Mouse (Mus musculus) left cerebral cortex, postnatal 4 days (tissue): ENCODE data around the gene Plxnb1. TPM values are rescaled to one million over a fixed set of nuclear protein-coding genes. Genes with fewer than 3 reads are reported as not detected.

Source experiments
- DNase-seq: peaks from one replicate; pipeline ENCODE4 v3.0.0-alpha.2; 2022
- intact Hi-C: fragments of 180-260 bp; cut with DNase I; formaldehyde crosslinking; loops from one replicate; pipeline ENCODE4 v1.15.1; 2025
- total RNA-seq, 2 experiments: library from RNA; stranded (reverse); gene quantifications; 2 replicates each; pipeline ENCODE4 v1.2.3; 2021

Plxnb1 gene
- 100 to 1,000 TPM in 1 of 2 experiments, 10 to 100 TPM in 1; 90.0 to 105 TPM for total RNA-seq

- intact Hi-C loops, result no loop called here
Measured at GRCm38 (mm10) chr9:109095137-109095982, at the start of gene Plxnb1. Gene Plxnb1 (plus strand): TSS chr9:109095389.

GRCm38 (mm10) chr9:109046306-109046705 lies 48.9 kb upstream of the Plxnb1 start:
- intact Hi-C loops, result no loop called here
- peak; percentile 46 for DNase-seq

More at GRCm38 (mm10) chr9:109095137-109095982, at the start of gene Plxnb1:
- peak; percentile 91 for DNase-seq

- intact Hi-C loops, result no loop called here
- no peak for DNase-seq
Measured at GRCm38 (mm10) chr9:109049316-109049715, 45.9 kb upstream of the Plxnb1 start.

- intact Hi-C loops, result no loop called here
- DNase-seq, result no peak
Measured at GRCm38 (mm10) chr9:109049996-109050673, 45.1 kb upstream of the Plxnb1 start.

- intact Hi-C loops, result no loop called here
- DNase-seq, result no peak
Measured at GRCm38 (mm10) chr9:109050674-109050997, 44.6 kb upstream of the Plxnb1 start.

- DNase-seq, result no peak
- intact Hi-C loops, result no loop called here
Measured at GRCm38 (mm10) chr9:109051011-109051501, 44.1 kb upstream of the Plxnb1 start.

- no peak for DNase-seq
- intact Hi-C loops, result no loop called here
Measured at GRCm38 (mm10) chr9:109051651-109052489, 43.3 kb upstream of the Plxnb1 start.

GRCm38 (mm10) chr9:109052490-109053260 lies 42.5 kb upstream of the Plxnb1 start:
- intact Hi-C loops, result no loop called here
- no peak for DNase-seq

- no peak for DNase-seq
- intact Hi-C loops, result no loop called here
Measured at GRCm38 (mm10) chr9:109053366-109053765, 41.8 kb upstream of the Plxnb1 start.

GRCm38 (mm10) chr9:109053851-109054250 lies 41.3 kb upstream of the Plxnb1 start:
- intact Hi-C loops, result no loop called here
- DNase-seq, result no peak

- DNase-seq, result no peak
- intact Hi-C loops, result loop anchor here (5.0 kb wide), 1 partner anchor 52 kb away; no protein-coding TSS in a partner anchor
Measured at GRCm38 (mm10) chr9:109054712-109055111, 40.5 kb upstream of the Plxnb1 start.

- no peak for DNase-seq
- intact Hi-C loops, result loop anchor here (5.0 kb wide), 1 partner anchor 53 kb away; no protein-coding TSS in a partner anchor
Measured at GRCm38 (mm10) chr9:109055271-109056030, 39.7 kb upstream of the Plxnb1 start.

GRCm38 (mm10) chr9:109056081-109056690 lies 39.0 kb upstream of the Plxnb1 start:
- intact Hi-C loops, result loop anchor here (5.0 kb wide), 1 partner anchor 54 kb away; no protein-coding TSS in a partner anchor
- DNase-seq, result no peak

GRCm38 (mm10) chr9:109056916-109057315 lies 38.3 kb upstream of the Plxnb1 start:
- intact Hi-C loops, result loop anchor here (5.0 kb wide), 1 partner anchor 55 kb away; no protein-coding TSS in a partner anchor
- DNase-seq, result no peak

- DNase-seq, result no peak
- intact Hi-C loops, result loop anchor here (5.0 kb wide), 1 partner anchor 55 kb away; no protein-coding TSS in a partner anchor
Measured at GRCm38 (mm10) chr9:109057543-109057942, 37.6 kb upstream of the Plxnb1 start.

- DNase-seq, result no peak
- intact Hi-C loops, result loop anchor here (5.0 kb wide), 1 partner anchor 56 kb away; no protein-coding TSS in a partner anchor
Measured at GRCm38 (mm10) chr9:109058006-109058765, 37.0 kb upstream of the Plxnb1 start.

GRCm38 (mm10) chr9:109059136-109059903 lies 35.9 kb upstream of the Plxnb1 start, which contains the start of gene Trex1:
Gene Trex1 (minus strand): TSS chr9:109059734.
- DNase-seq, result peak; percentile 88
- intact Hi-C loops, result loop anchor here (5.0 kb wide), 1 partner anchor 57 kb away; no protein-coding TSS in a partner anchor
